Mouse (Mus musculus) hindbrain, embryonic 14.5 days (tissue): ENCODE measurements around the gene Card11. TPM values are rescaled to one million over a fixed set of nuclear protein-coding genes. Genes with fewer than 3 reads are reported as not detected.

Experiments
- ATAC-seq: fragments of 200-750 bp; cut with Nextera tagmentation; 2 replicates; pipeline ENCODE4 v1.8.0; 2017; ENCODE audit warnings: moderate number of reproducible peaks, mild to moderate bottlenecking, moderate TSS enrichment, moderate library complexity; ENCODE audit not compliant: low FRiP score
- DNase-seq: peaks from one replicate; pipeline ENCODE4 v3.0.0-alpha.2; 2015; ENCODE audit warnings: low spot score
- H3K27ac ChIP-seq: fragments of 300-500 bp; sonication (generic); 2 replicates; pipeline ENCODE4 v1.5.1; 2014; ENCODE audit warnings: mild to moderate bottlenecking, moderate library complexity
- H3K27me3 ChIP-seq: fragments of 300-500 bp; sonication (generic); 2 replicates; pipeline ENCODE4 v1.6.1; 2014; ENCODE audit warnings: mild to moderate bottlenecking, low read length, mixed read lengths; ENCODE audit not compliant: control insufficient read depth, insufficient read depth
- H3K36me3 ChIP-seq: fragments of 300-500 bp; sonication (generic); replicated peaks from 2 replicates; pipeline ENCODE4 v1.6.1; 2014; ENCODE audit not compliant: control insufficient read depth, insufficient read depth
- H3K4me1 ChIP-seq: fragments of 300-500 bp; sonication (generic); replicated peaks from 2 replicates; pipeline ENCODE4 v1.6.1; 2014; ENCODE audit warnings: antibody characterized with exemption, low read length, mixed read lengths; ENCODE audit not compliant: control insufficient read depth, insufficient read depth
- H3K4me2 ChIP-seq: fragments of 300-500 bp; sonication (generic); replicated peaks from 2 replicates; pipeline ENCODE4 v1.6.1; 2014; ENCODE audit warnings: mild to moderate bottlenecking, moderate library complexity
- H3K4me3 ChIP-seq: fragments of 300-500 bp; sonication (generic); replicated peaks from 2 replicates; pipeline ENCODE4 v1.5.1; 2014; ENCODE audit warnings: mild to moderate bottlenecking, low read length
- H3K9ac ChIP-seq: fragments of 300-500 bp; sonication (generic); 2 replicates; pipeline ENCODE4 v1.6.1; 2014
- H3K9me3 ChIP-seq: fragments of 300-500 bp; sonication (generic); 2 replicates; pipeline ENCODE4 v1.6.1; 2016; ENCODE audit warnings: low read length; ENCODE audit not compliant: control insufficient read depth
- WGBS: fragments of 180-500 bp; shearing (Covaris S2); extraction: QIAGEN DNeasy Blood & Tissue Kit; methylation state at CpG from one replicate; pipeline ENCODE4 v1.1.7; 2014; 5-methylcytosine and 5-hydroxymethylcytosine counted together
- polyA plus RNA-seq: library from polyadenylated mRNA; unstranded; fragments of >200 nt; fragmentation: Nextera tagmentation; extraction: Ambion mirVana; gene quantifications from 2 replicates; pipeline ENCODE4 v1.2.1, GENCODE M21; 2014

The Card11 gene
- polyA plus RNA-seq, 1 experiment from 2014 or later = 0.11 TPM

DNA sequence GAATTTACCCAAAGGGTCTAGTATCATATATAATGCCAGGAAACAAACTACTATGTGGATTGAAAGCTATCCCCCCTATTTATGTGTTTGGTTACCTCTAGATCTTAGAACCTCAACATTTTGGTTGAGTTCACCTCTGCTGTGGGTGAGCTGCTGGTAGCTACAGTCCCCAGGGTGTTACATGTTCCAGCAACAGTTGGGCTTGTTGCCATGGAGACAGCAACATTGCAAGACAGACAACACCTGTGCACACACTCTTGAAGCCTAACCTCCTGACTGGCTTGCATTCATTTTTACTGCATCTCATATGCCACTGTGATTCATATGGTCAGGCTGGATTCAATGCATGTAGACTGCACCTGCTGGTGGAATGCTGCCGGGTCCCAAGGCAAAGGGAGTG lies 32.6 kb upstream of the Card11 start:
- ATAC-seq (no peak), DNase-seq (no peak)
- Histone ChIP-seq H3K4me2 (no peak overlapping the region), H3K4me1 (no peaks in the 10 kb centered on the region), H3K9ac (no peak overlapping the region), H3K4me3 (no peak overlapping the region), H3K27me3 (no peaks in the 10 kb centered on the region), H3K36me3 (no peaks in the 10 kb centered on the region), H3K27ac (no peak overlapping the region), H3K9me3 (no peaks in the 10 kb centered on the region)
- WGBS = 94% methylated on average over 1 of the region's 1 CpGs

DNA sequence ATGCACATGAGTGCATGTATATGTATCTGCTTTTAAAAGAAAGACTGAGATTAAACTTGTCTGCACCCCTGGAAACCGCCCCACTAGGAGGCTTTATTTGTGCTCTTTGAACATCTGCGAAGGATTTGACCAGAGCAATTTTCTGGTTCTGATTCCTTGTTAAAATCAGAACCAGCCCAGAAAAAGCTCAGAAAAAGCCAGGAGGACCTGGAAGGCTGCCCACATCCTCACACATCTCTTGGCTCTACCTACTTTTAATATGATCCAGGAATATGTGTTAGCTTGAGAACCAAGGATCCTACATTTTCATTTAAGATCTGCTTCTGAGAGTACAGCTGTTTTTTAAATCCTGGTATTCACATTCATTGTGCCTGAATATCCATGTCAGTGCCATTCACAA lies 29.0 kb upstream of the Card11 start:
- Histone ChIP-seq H3K4me3 (no peak overlapping the region), H3K4me1 (no peaks in the 10 kb centered on the region), H3K27me3 (no peaks in the 10 kb centered on the region), H3K4me2 (no peak overlapping the region), H3K27ac (no peak overlapping the region), H3K36me3 (no peaks in the 10 kb centered on the region), H3K9ac (no peak overlapping the region), H3K9me3 (no peaks in the 10 kb centered on the region)
- DNase-seq (no peak), ATAC-seq (no peak)
- WGBS = 88% methylated on average over 2 of the region's 2 CpGs

DNA sequence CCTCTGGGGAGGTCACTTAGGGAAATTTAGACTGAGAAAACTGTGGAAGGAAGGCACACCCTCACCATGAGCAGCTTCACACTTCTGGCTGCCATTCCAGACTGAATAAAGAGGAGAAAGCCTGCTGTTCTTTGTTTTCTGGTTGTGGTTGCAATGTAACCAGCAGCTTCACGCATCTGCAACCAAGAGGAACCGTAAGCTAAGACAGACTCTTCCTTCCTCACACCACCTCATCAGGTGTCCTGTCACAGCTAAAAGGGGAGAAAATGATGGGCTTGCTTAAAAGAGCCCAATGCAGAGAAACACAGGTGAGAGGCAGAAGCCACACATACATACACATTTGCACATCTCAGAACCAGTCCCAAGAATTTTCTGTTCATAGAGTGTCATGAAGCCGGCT lies 25.3 kb upstream of the Card11 start:
- no peaks in the 10 kb centered on the region for H3K27me3 ChIP-seq
- no peak overlapping the region for H3K9ac ChIP-seq
- DNase-seq (no peak), ATAC-seq (no peak)
- 93% methylated on average over 3 of the region's 3 CpGs for WGBS
- H3K4me3 ChIP-seq = no peak overlapping the region
- no peaks in the 10 kb centered on the region for H3K4me1 ChIP-seq
- no peak overlapping the region for H3K4me2 ChIP-seq
- peaks cover 8% of the 10 kb centered on the region; the same call in 1 of the 2 replicates for H3K9me3 ChIP-seq
- H3K27ac ChIP-seq = no peak overlapping the region
- no peaks in the 10 kb centered on the region for H3K36me3 ChIP-seq

DNA sequence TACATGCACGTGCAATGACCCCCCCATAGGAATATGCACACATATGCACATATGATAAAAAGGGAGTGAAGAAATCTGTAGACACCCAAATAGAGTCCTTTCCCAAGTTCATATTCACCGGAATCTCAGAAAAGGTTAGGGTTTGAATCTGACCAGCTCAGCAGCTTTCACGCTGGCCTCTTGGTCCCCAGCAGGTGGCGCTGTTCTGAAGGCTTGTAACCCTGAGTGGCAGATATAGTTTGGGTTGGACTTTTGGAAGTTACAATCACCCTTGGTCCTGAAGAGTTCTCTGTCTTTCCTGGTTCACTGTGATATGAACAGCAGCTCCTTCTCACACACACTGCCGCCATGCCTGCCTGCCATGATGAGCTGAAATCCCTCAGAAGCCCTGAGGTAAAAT lies 24.1 kb upstream of the Card11 start:
- H3K4me2 ChIP-seq = no peak overlapping the region
- DNase-seq (no peak), ATAC-seq (no peak)
- no peak overlapping the region for H3K27ac ChIP-seq
- H3K9me3 ChIP-seq = peaks cover 8% of the 10 kb centered on the region; the same call in 1 of the 2 replicates
- H3K9ac ChIP-seq = no peak overlapping the region
- no peaks in the 10 kb centered on the region for H3K4me1 ChIP-seq
- WGBS = 69% methylated on average over 5 of the region's 5 CpGs
- no peaks in the 10 kb centered on the region for H3K27me3 ChIP-seq
- no peaks in the 10 kb centered on the region for H3K36me3 ChIP-seq
- H3K4me3 ChIP-seq = no peak overlapping the region

DNA sequence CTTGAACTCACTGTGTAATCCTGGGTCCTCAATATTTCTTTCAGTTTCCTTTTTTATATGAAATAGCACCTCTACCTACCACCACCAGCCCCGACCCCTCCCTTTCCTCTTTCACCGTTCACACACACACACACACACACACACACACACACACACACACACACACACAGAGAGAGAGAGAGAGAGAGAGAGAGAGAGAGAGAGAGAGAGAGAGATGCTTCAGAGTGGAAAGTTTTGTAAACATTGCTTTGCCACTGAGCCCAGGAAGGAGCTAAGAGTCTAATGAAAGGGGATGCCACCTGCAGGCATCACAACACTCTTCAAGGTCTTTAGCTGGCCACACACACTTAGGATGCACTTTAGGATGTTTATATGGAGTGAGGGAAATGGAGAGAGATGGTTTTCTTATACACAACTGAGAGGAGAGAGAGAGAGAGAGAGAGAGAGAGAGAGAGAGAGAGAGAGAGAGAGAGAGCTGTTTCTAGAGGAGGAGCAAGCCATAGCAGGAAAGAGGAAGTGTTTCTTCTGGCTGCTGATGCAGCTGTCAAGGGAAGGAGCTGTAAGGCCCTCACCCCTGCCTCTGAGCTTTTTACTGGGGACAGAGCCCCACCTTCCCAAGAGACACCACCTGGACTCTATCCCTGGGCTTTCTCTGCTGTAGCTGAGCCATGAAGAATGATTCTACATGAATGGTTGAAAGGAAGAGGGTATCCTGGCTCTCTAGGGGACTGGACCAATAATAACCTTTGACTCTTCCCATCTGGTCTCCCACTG lies 17.7 kb upstream of the Card11 start:
- H3K4me1 ChIP-seq = 0 out of 2 replicates have a peak, but pooled peaks cover 5% of the 10 kb centered on the region
- WGBS = 50% methylated on average over 1 of the region's 2 CpGs
- DNase-seq (no peak), ATAC-seq (no peak)
- no peak overlapping the region for H3K9ac ChIP-seq
- H3K27me3 ChIP-seq = no peaks in the 10 kb centered on the region
- no peaks in the 10 kb centered on the region for H3K36me3 ChIP-seq
- H3K4me2 ChIP-seq = no peak overlapping the region
- peaks cover 8% of the 10 kb centered on the region; the same call in 1 of the 2 replicates for H3K9me3 ChIP-seq
- no peak overlapping the region for H3K4me3 ChIP-seq
- no peak overlapping the region for H3K27ac ChIP-seq

DNA sequence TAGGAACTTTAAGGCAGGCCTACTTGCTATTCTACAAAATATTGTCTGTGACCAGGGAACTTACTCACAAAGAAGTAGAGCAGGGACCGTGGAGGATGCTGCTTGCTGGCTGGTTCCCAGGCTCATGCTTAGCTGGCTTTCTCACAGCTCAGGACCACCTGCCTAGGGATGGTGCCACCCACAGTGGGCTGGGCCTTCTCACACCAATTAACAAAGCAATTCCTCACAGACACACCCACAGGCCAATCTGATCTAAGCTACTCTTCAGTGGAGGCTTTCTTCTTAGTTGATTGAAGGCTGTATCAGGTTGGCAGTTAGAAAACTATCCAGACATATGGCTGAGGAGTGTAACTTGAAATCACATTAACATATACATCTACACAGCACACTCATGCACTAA lies 15.7 kb upstream of the Card11 start:
- no peak overlapping the region for H3K27ac ChIP-seq
- no peak overlapping the region for H3K4me2 ChIP-seq
- H3K4me1 ChIP-seq = peaks cover 5% of the 10 kb centered on the region; the same call in 1 of the 2 replicates
- 62% methylated on average over 1 of the region's 1 CpGs for WGBS
- no peaks in the 10 kb centered on the region for H3K36me3 ChIP-seq
- no peak overlapping the region for H3K9ac ChIP-seq
- H3K9me3 ChIP-seq = no peaks in the 10 kb centered on the region
- DNase-seq = no peak
- H3K27me3 ChIP-seq = no peaks in the 10 kb centered on the region
- H3K4me3 ChIP-seq = no peak overlapping the region
- ATAC-seq = no peak

DNA sequence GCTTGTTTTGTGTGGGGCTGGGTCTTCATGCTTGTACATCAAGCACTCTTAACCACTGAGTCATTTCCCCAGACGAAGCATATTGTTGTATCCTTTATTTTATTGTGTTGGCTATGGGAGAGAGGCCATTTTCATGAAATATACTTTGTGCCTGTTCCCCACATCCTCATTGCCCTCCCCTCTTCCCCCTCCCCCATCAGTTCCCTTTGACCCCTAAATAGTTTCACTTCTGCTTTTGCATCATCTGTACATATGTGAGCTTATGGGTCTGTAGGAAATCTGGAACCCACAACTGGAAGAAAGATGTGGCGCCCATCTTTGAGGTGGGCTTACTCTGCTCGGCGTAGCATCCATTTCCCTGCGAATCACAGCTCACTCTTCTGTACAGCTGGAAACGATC lies 13.8 kb upstream of the Card11 start:
- Histone ChIP-seq H3K4me1 (peaks cover 5% of the 10 kb centered on the region; the same call in 1 of the 2 replicates), H3K27me3 (no peaks in the 10 kb centered on the region), H3K4me2 (no peak overlapping the region), H3K36me3 (no peaks in the 10 kb centered on the region), H3K4me3 (no peak overlapping the region), H3K27ac (no peak overlapping the region), H3K9me3 (no peaks in the 10 kb centered on the region), H3K9ac (no peak overlapping the region)
- DNase-seq (no peak), ATAC-seq (no peak)
- 90% methylated on average over 6 of the region's 6 CpGs for WGBS

DNA sequence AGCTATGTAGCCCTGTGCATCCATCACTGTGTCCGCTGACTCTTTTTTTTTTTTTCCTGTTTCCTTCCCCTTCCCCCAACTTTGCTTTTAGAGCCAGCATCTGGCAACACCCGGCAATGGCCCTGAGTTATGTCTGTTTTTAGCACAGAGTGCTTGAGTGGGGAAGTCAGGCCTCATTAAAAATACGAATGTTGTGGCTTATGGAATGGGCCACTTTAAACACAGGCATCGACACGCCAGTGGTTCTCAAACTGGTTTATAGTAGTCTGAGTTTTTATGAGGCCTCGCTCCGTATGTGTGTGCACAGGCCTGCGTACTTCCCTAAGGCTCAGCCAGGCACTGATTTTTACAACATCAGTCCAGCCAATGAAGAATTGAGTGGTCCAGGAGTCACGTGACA lies 13.1 kb upstream of the Card11 start:
- Histone ChIP-seq H3K4me1 (peaks cover 5% of the 10 kb centered on the region; the same call in 1 of the 2 replicates), H3K4me2 (no peak overlapping the region; the same call in 1 of the 2 replicates), H3K36me3 (no peaks in the 10 kb centered on the region), H3K9me3 (no peaks in the 10 kb centered on the region), H3K4me3 (no peak overlapping the region), H3K27ac (no peak overlapping the region), H3K27me3 (no peaks in the 10 kb centered on the region), H3K9ac (no peak overlapping the region)
- no peak for ATAC-seq
- 78% methylated on average over 9 of the region's 9 CpGs for WGBS
- DNase-seq = no peak

DNA sequence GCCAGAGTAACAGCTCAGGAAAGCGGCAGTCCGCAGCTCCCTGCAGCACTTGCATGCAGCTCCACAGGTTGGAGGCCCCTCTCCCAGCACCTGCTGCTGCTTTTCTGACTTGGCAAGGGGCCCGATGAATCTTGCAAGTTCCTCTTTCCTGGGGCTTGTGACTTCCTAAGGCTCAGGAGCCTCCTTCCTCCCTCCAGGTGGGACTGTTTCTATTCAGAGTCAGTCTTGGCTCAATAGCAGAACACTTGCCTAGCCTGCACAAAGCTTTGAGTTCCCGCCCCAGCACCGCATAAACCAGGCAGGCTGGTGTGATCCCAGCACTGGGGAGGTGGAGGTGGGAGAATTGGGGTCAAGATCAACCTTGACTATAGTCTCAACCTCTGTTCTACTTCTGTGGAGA lies 5.1 kb upstream of the Card11 start:
- Histone ChIP-seq H3K27ac (no peak overlapping the region), H3K4me2 (no peak overlapping the region), H3K9me3 (no peaks in the 10 kb centered on the region), H3K9ac (no peak overlapping the region), H3K27me3 (no peaks in the 10 kb centered on the region), H3K4me1 (no peaks in the 10 kb centered on the region), H3K4me3 (no peak overlapping the region), H3K36me3 (no peaks in the 10 kb centered on the region)
- no peak for DNase-seq
- no peak for ATAC-seq
- WGBS = 67% methylated on average over 5 of the region's 5 CpGs
